Mouse (Mus musculus) hindbrain, embryonic 15.5 days (tissue): Measurements from ENCODE around the gene Ndufa13. TPM values are rescaled to one million over a fixed set of nuclear protein-coding genes. Genes with fewer than 3 reads are reported as not detected.
"Not testable (repeated sequence)": the region's sequence is repeated elsewhere in the genome, so short reads cannot be mapped to it uniquely, and the experiment has no call there.

Experiments used
- ATAC-seq: fragments of 200-750 bp; cut with Nextera tagmentation; 2 replicates; pipeline ENCODE4 v1.8.0; 2017; ENCODE audit warnings: low read depth, moderate number of reproducible peaks, moderate TSS enrichment; ENCODE audit not compliant: low FRiP score
- H3K27ac ChIP-seq: fragments of 300-500 bp; sonication (generic); replicated peaks from 2 replicates; pipeline ENCODE4 v1.5.1; 2015; ENCODE audit warnings: mild to moderate bottlenecking, inconsistent platforms
- H3K27me3 ChIP-seq: fragments of 300-500 bp; sonication (generic); 2 replicates; pipeline ENCODE4 v1.6.1; 2015; ENCODE audit warnings: control low read depth, inconsistent platforms
- H3K36me3 ChIP-seq: fragments of 300-500 bp; sonication (generic); 2 replicates; pipeline ENCODE4 v1.6.1; 2015; ENCODE audit warnings: control low read depth, inconsistent platforms
- H3K4me1 ChIP-seq: fragments of 300-500 bp; sonication (generic); replicated peaks from 2 replicates; pipeline ENCODE4 v1.6.1; 2015; ENCODE audit warnings: control low read depth, inconsistent platforms
- H3K4me2 ChIP-seq: fragments of 300-500 bp; sonication (generic); 2 replicates; pipeline ENCODE4 v1.6.1; 2015; ENCODE audit warnings: moderate library complexity, mild to moderate bottlenecking, inconsistent platforms
- H3K4me3 ChIP-seq: fragments of 300-500 bp; sonication (generic); 2 replicates; pipeline ENCODE4 v1.5.1; 2015; ENCODE audit warnings: mild to moderate bottlenecking, inconsistent platforms
- H3K9ac ChIP-seq: fragments of 300-500 bp; sonication (generic); 2 replicates; pipeline ENCODE4 v1.6.1; 2015; ENCODE audit warnings: inconsistent platforms
- H3K9me3 ChIP-seq: fragments of 300-500 bp; sonication (generic); 2 replicates; pipeline ENCODE4 v1.6.1; 2016; ENCODE audit warnings: control low read depth, inconsistent platforms
- WGBS: fragments of 180-500 bp; shearing (Covaris S2); methylation state at CpG from one replicate; pipeline ENCODE4 v1.1.7; 2015; 5-methylcytosine and 5-hydroxymethylcytosine counted together
- polyA plus RNA-seq: library from polyadenylated mRNA; unstranded; fragments of >200 nt; fragmentation: Nextera tagmentation; extraction: Ambion mirVana; gene quantifications from 2 replicates; pipeline ENCODE4 v1.2.1, GENCODE M21; 2015

The Ndufa13 gene
- polyA plus RNA-seq, result 196 and 197 TPM in 2 replicates

DNA sequence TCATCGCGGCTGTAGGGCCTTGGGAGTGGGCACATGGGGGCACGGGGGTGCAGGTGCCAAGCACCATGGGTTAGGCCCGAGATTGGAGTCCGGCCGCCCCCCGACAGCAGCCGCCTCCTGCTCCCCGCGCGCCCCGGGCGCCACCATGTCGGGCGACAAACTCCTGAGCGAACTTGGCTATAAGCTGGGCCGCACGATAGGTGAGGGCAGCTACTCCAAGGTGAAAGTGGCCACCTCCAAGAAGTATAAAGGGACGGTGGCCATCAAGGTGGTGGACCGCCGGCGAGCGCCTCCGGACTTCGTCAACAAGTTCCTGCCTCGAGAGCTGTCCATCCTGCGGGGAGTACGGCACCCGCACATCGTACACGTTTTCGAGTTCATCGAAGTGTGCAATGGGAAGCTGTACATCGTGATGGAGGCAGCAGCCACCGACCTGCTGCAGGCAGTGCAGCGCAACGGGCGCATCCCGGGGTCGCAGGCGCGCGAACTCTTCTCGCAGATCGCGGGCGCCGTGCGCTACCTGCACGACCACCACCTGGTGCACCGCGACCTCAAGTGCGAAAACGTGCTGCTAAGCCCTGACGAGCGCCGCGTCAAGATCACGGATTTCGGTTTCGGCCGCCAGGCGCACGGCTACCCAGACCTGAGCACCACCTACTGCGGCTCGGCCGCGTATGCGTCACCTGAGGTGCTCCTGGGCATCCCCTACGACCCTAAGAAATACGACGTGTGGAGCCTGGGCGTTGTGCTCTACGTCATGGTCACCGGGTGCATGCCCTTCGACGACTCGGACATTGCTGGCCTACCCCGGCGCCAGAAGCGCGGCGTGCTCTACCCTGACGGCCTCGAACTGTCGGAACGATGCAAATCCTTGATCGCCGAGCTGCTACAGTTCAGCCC is at the start of gene Ndufa13, which contains the start of the genes Tssk6 and Yjefn3:
Gene Ndufa13 (minus strand): TSS at position 396 of the 900 bp plus-strand sequence.
Gene Tssk6 (plus strand): TSS at position 22 of the 900 bp plus-strand sequence.
Gene Yjefn3 (minus strand): TSS at position 550 of the 900 bp plus-strand sequence.
- no peaks in the 10 kb centered on the region for H3K9me3 ChIP-seq
- WGBS, result 4% methylated on average over 89 of the region's 89 CpGs

DNA sequence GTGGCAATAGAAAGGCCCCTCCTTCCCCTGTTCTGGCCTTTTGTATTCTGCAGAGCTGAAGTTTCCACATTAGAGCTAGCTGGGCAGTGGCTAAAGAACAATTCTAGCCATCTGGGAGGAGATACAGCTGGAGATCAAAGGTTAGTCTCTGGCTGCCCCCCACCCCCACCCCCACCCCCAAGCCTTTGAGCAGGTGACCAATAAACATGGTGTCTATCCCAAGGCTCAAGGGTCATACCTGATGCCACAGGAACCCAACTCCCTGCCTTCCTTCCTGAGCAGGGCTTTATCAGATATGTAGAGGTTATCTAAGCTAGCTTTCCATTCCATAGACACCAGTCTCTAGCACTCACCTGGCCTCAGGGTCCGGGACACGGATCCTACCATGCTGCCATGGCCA is 47.9 kb upstream of the Ndufa13 start:
- Histone ChIP-seq H3K4me3 (no peak overlapping the region), H3K9ac (no peak overlapping the region), H3K4me1 (no peaks in the 10 kb centered on the region; the same call in 1 of the 2 replicates), H3K36me3 (no peaks in the 10 kb centered on the region), H3K27ac (no peak overlapping the region), H3K9me3 (no peaks in the 10 kb centered on the region), H3K27me3 (no peaks in the 10 kb centered on the region), H3K4me2 (no peak overlapping the region)
- no peak for ATAC-seq
- 98% methylated on average over 2 of the region's 2 CpGs for WGBS

More for the DNA sequence above, at the start of gene Ndufa13, which contains the start of the genes Tssk6 and Yjefn3:
- Histone ChIP-seq H3K4me1 (peaks cover 54% of the 10 kb centered on the region), H3K4me2 (peak within 1 kb of the TSS; percentile 79), H3K4me3 (peak within 1 kb of the TSS; percentile 86), H3K9ac (peak within 1 kb of the TSS; percentile 78), H3K36me3 (no peaks in the 10 kb centered on the region), H3K27ac (peak within 1 kb of the TSS; percentile 94), H3K27me3 (no peaks in the 10 kb centered on the region)
- ATAC-seq, result peak; percentile 3; the same call in 1 of the 2 replicates

DNA sequence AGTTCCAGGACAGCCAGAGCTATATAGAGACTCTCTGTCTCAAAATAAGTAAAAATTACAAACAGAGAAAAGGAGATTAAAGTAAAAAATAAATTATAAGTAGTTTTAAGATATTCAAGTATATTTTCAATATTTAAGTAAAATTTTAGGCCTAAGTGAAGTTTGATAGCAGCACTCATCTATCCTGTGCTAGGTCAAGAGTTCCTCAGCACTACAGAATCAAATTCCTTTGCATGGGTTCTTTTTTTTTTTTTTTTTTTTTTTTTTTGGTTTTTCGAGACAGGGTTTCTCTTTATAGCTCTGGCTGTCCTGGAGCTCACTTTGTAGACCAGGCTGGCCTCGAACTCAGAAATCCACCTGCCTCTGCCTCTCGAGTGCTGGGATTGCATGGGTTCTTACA is 40.1 kb upstream of the Ndufa13 start:
- not testable (repeated sequence) for H3K27ac ChIP-seq, H3K9ac ChIP-seq, H3K27me3 ChIP-seq, ATAC-seq, H3K4me2 ChIP-seq, H3K4me1 ChIP-seq, H3K36me3 ChIP-seq, H3K9me3 ChIP-seq, H3K4me3 ChIP-seq
- 85% methylated on average over 3 of the region's 3 CpGs for WGBS

DNA sequence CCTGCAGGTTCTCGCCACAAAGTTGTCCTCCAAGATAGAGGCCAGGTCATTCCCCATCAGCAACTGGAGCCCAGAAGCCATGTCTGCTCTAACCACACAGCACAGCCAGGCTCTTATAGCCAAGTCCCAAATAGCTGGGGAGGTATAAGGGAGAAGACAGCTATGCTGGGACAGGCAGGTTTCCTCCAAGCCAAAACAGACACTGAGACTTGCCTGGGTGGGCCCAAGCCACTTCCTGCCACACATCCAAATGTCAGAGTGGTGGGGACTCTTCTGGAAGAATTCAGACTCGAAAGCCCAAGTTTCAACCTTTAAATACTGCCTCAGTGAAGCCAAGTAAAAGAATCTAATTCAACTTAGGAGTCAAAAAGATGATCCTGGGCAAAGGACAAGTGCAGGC is 38.0 kb upstream of the Ndufa13 start:
- Histone ChIP-seq H3K4me3 (no peak overlapping the region), H3K36me3 (no peaks in the 10 kb centered on the region), H3K27ac (no peak overlapping the region), H3K4me2 (no peak overlapping the region), H3K9ac (no peak overlapping the region), H3K27me3 (no peaks in the 10 kb centered on the region), H3K4me1 (peaks cover 3% of the 10 kb centered on the region; the same call in 1 of the 2 replicates), H3K9me3 (no peaks in the 10 kb centered on the region)
- WGBS, result 92% methylated on average over 2 of the region's 2 CpGs
- ATAC-seq, result no peak

DNA sequence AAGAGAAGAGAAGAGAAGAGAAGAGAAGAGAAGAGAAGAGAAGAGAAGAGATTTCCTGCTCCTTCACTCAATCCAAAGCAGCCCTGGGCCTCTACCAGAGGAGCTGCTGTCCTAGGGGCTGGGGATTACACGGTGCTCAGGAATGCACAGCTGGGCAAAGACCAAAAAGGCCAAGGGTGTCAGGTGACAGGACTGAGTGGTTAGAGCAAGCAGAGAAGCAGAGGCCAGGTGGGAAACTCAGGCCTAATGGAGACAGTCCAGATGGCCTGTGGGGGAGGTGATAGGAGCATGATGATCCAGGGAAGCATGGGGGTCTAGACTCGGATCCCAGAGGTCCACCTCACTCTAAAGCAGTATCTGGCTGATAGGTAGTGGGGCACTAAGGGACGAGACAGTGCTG is 37.3 kb upstream of the Ndufa13 start:
- Histone ChIP-seq H3K4me1 (peaks cover 3% of the 10 kb centered on the region; the same call in 1 of the 2 replicates), H3K4me2 (no peak overlapping the region), H3K4me3 (no peak overlapping the region), H3K27ac (no peak overlapping the region), H3K9me3 (no peaks in the 10 kb centered on the region), H3K27me3 (no peaks in the 10 kb centered on the region), H3K9ac (no peak overlapping the region), H3K36me3 (no peaks in the 10 kb centered on the region)
- no peak for ATAC-seq
- WGBS, result 65% methylated on average over 3 of the region's 3 CpGs

DNA sequence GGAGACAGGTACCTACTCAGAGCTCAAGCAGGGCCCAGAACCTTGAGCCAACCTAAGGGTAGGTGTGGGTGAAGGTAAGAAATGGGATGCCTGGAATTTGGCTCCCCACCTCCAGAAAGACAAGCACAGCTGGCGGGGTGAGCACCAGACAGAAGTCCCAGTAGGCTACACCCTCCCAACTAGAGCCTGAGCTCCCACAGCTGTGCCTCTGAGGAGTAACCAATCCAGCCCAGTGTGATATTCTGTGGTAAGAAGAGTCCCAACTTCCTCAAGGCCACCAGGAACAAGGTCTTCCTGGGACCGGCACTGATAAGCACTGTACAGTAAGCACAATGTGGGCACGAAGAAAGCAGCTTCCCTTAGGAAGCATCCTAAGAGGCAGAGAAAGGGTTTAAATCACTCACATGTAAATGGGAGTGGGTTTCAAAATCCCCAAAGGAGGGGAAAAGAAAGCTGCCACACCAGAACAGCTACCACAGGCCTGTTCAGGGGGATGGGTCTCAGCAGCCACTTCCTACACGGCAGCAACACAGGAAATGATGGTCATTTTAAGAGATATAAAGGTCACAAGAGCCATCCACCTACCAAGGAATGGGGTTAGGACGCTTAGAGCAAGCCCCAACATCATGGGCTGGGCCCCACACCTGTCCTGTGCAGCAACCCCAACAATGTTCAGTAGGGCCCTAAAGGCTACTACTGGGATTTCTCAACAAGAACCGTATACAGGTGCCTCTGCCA is 36.1 kb upstream of the Ndufa13 start:
- no peaks in the 10 kb centered on the region for H3K27me3 ChIP-seq
- H3K4me2 ChIP-seq, result no peak overlapping the region
- no peak overlapping the region for H3K9ac ChIP-seq
- no peaks in the 10 kb centered on the region for H3K9me3 ChIP-seq
- WGBS, result 92% methylated on average over 6 of the region's 6 CpGs
- H3K27ac ChIP-seq, result no peak overlapping the region
- no peak overlapping the region for H3K4me3 ChIP-seq
- ATAC-seq, result no peak
- no peaks in the 10 kb centered on the region for H3K36me3 ChIP-seq
- H3K4me1 ChIP-seq, result peaks cover 3% of the 10 kb centered on the region; the same call in 1 of the 2 replicates

DNA sequence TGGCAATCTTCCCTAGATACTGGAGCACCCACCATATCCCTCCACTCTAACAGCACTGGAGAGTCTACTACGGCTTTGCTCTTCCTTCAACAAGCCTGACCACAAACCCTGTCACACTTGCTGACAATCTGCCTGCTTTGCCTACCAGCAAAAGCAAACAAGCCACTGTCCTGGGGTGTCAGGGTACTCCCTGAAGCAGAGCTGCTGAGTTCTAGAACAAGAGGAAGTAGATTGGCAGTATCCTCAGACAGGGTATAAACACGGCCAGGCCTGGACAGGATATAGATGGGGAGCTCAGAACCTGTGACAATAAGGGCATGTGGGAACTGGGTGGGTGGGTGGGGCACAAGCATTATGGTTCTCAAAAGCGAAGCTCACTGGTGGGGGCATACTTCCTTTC is 35.1 kb upstream of the Ndufa13 start:
- H3K27ac ChIP-seq, result no peak overlapping the region
- peaks cover 3% of the 10 kb centered on the region; the same call in 1 of the 2 replicates for H3K4me1 ChIP-seq
- no peaks in the 10 kb centered on the region for H3K9me3 ChIP-seq
- no peak for ATAC-seq
- H3K27me3 ChIP-seq, result no peaks in the 10 kb centered on the region
- 0 out of 2 replicates have a peak, but pooled peaks cover 2% of the 10 kb centered on the region for H3K36me3 ChIP-seq
- H3K4me3 ChIP-seq, result no peak overlapping the region
- WGBS, result 95% methylated on average over 3 of the region's 3 CpGs
- no peak overlapping the region for H3K4me2 ChIP-seq
- H3K9ac ChIP-seq, result no peak overlapping the region

DNA sequence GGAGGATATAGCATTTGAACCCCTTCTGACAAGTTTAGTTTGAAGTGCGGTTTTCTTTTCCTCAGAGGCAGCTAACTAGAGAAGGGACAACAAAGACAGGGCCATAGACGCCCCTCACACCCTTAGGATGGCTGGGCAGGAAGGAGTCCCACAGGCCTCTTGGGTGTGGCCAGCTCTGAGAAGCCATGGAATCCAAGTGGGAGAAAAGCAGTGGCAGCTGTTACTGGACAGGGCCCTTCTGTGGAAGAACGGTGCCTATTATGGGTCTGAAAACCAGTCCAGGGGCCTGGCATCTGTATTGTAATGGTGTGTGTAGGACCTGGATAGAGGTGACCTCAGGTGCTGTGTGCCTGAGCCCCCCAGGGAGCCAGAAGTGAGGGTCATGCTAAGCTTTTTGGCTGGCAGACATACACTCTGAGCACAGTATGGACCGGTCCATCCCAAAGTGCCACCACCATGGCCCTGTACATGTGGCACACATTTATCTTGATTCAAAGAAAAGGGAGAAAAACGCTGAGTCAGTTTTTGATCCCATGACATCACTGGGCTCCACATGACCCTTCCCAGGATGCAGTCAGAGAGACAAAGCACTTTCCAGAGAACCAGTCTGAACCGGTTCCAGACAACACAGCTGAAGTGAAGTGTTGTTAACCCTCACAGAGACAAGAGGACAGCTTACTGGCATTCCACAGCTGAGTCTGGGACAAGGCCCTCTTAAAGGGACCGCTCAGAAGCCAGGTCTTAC is 33.9 kb upstream of the Ndufa13 start:
- no peaks in the 10 kb centered on the region for H3K9me3 ChIP-seq
- H3K4me1 ChIP-seq, result peaks cover 3% of the 10 kb centered on the region; the same call in 1 of the 2 replicates
- no peak overlapping the region for H3K4me3 ChIP-seq
- no peaks in the 10 kb centered on the region for H3K27me3 ChIP-seq
- H3K27ac ChIP-seq, result peak overlapping the region; percentile 26; the same call in 1 of the 2 replicates
- peak; percentile 68 for ATAC-seq
- H3K9ac ChIP-seq, result no peak overlapping the region
- 0 out of 2 replicates have a peak, but pooled peaks cover 2% of the 10 kb centered on the region for H3K36me3 ChIP-seq
- WGBS, result 67% methylated on average over 7 of the region's 7 CpGs
- no peak overlapping the region for H3K4me2 ChIP-seq

DNA sequence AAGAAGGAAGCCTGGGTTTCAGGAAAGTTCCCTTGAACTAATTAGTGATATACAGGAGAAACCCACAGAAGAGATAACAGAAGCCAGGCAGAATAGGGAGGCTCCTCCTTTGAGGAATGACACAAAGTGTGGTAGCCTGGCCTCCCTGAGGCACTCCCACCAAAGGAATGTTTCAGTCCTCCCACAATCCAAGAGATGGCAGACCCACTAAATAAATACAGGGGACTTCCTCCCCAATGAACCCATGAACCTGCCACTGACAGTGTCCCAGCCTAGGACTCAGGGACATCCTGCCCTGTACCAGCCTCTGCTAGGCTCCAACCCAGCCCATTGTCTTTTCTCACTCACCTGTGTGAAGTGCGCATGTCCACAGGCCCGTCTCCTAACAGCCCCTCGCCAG is 33.1 kb upstream of the Ndufa13 start:
- no peak overlapping the region for H3K4me3 ChIP-seq
- 0 out of 2 replicates have a peak, but pooled peaks cover 2% of the 10 kb centered on the region for H3K36me3 ChIP-seq
- no peak overlapping the region for H3K9ac ChIP-seq
- no peak overlapping the region for H3K27ac ChIP-seq
- ATAC-seq, result no peak
- WGBS, result 90% methylated on average over 3 of the region's 3 CpGs
- peaks cover 3% of the 10 kb centered on the region; the same call in 1 of the 2 replicates for H3K4me1 ChIP-seq
- no peak overlapping the region for H3K4me2 ChIP-seq
- H3K27me3 ChIP-seq, result no peaks in the 10 kb centered on the region
- H3K9me3 ChIP-seq, result no peaks in the 10 kb centered on the region

DNA sequence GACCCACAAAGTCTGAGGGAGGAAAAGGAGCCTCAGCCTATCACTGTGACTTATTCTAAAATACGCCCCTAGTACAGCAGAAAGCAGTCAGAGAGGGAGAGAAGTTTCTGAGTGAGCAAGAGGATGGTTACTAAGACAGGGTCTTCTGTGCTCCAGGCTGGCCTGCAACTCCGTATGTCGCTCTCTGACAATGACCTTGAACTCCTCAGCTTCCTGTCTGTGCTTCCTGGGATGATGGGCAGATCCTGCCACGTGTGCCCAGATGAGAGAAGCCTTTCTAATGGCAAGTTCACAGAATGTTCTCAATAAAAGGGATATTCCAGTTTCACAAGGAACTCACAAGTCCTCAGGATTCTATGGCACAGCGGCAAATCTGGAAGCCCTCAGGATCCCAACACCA is 32.2 kb upstream of the Ndufa13 start:
- no peak for ATAC-seq
- WGBS, result 92% methylated on average over 5 of the region's 5 CpGs
- no peaks in the 10 kb centered on the region for H3K9me3 ChIP-seq

DNA sequence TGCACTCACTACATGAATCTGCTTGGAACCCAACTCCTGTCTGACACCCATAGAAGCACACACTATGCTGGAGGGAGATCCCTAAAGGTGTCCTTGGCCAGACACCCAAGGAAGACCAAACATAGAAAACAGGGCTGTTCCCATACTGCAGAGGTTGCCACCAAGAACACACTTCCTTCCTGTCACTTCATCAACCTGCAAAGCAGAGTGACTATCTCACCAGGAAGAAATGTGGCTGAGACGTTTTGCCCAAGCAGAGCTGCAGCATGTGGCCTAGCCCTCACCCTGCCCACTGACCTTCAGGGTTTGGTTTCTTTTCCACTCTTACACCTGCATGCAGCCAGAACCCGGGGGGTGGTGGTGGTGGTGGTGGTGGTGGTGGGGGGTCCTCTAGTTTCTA is 31.5 kb upstream of the Ndufa13 start:
- Histone ChIP-seq H3K4me1 (peaks cover 3% of the 10 kb centered on the region; the same call in 1 of the 2 replicates), H3K4me3 (no peak overlapping the region), H3K9me3 (no peaks in the 10 kb centered on the region), H3K36me3 (0 out of 2 replicates have a peak, but pooled peaks cover 2% of the 10 kb centered on the region), H3K27ac (no peak overlapping the region), H3K4me2 (no peak overlapping the region), H3K9ac (no peak overlapping the region), H3K27me3 (no peaks in the 10 kb centered on the region)
- ATAC-seq, result no peak
- WGBS, result 87% methylated on average over 2 of the region's 2 CpGs

More for the DNA sequence above, 32.2 kb upstream of the Ndufa13 start:
- Histone ChIP-seq H3K9ac (no peak overlapping the region), H3K4me2 (no peak overlapping the region), H3K27me3 (no peaks in the 10 kb centered on the region), H3K4me3 (no peak overlapping the region), H3K4me1 (peaks cover 3% of the 10 kb centered on the region; the same call in 1 of the 2 replicates), H3K36me3 (0 out of 2 replicates have a peak, but pooled peaks cover 2% of the 10 kb centered on the region), H3K27ac (no peak overlapping the region)
